ENCODE assay signal across 8 mouse cellular contexts in genomic region chr5:118614116-118614515, GRCm38 (mm10). TPM values are rescaled to one million over a fixed set of nuclear protein-coding genes. Genes with fewer than 3 reads are reported as not detected.
A peak's percentile ranks its signal among the peaks of the same experiment; 100 is the strongest.
DNase-seq lines count a peak whose midpoint lies in the region; ATAC-seq lines count a peak whose summit lies in the region.

No protein-coding gene starts in this region.

- peaks cover 39% of the 10 kb centered on the region for H3K4me1 ChIP-seq in forebrain, embryonic 14.5 days (ENCODE audit: control insufficient read depth, insufficient read depth, low read length)
- peaks cover 15% of the 10 kb centered on the region for H3K4me1 ChIP-seq in forebrain, embryonic 11.5 days (replicated peaks; ENCODE audit: control insufficient read depth, insufficient read depth, low read length)
- H3K4me1 ChIP-seq in intestine, embryonic 15.5 days (replicated peaks) = peaks cover 38% of the 10 kb centered on the region

- no peak overlapping the region for H3K9ac ChIP-seq in forebrain, embryonic 14.5 days (ENCODE audit: low read length)
- no peak overlapping the region for H3K9ac ChIP-seq in forebrain, embryonic 11.5 days (ENCODE audit: low read length)
- no peak overlapping the region for H3K9ac ChIP-seq in intestine, embryonic 15.5 days

- no peaks in the 10 kb centered on the region for H3K27me3 ChIP-seq in forebrain, embryonic 14.5 days (replicated peaks; ENCODE audit: control insufficient read depth, insufficient read depth, low read length)
- no peaks in the 10 kb centered on the region for H3K27me3 ChIP-seq in forebrain, embryonic 11.5 days (ENCODE audit: control insufficient read depth, insufficient read depth, low read length)
- no peaks in the 10 kb centered on the region for H3K27me3 ChIP-seq in intestine, embryonic 15.5 days (replicated peaks)

- H3K4me2 ChIP-seq in forebrain, embryonic 14.5 days (ENCODE audit: low read length) = no peak overlapping the region
- no peak overlapping the region for H3K4me2 ChIP-seq in forebrain, embryonic 11.5 days (ENCODE audit: low read depth, low read length, severe bottlenecking)
- H3K4me2 ChIP-seq in intestine, embryonic 15.5 days (replicated peaks) = no peak overlapping the region

- intact Hi-C loops in left cerebral cortex, postnatal 14 days (cut with DNase I) = no loop called here

- no peaks in the 10 kb centered on the region for H3K36me3 ChIP-seq in forebrain, embryonic 14.5 days (ENCODE audit: control insufficient read depth, insufficient read depth, low read length)
- H3K36me3 ChIP-seq in forebrain, embryonic 11.5 days (ENCODE audit: control insufficient read depth, insufficient read depth, low read length) = no peaks in the 10 kb centered on the region
- H3K36me3 ChIP-seq in intestine, embryonic 15.5 days = no peaks in the 10 kb centered on the region

- WGBS in forebrain, embryonic 14.5 days = 43% methylated on average over 8 of the region's 8 CpGs
- WGBS in forebrain, embryonic 11.5 days = 66% methylated on average over 8 of the region's 8 CpGs
- 35% methylated on average over 8 of the region's 8 CpGs for WGBS in intestine, embryonic 15.5 days

- 0 out of 2 replicates have a peak overlapping the region, but pooled peaks have one; percentile 18 for H3K27ac ChIP-seq in forebrain, embryonic 14.5 days (ENCODE audit: low read depth, low read length)
- no peak overlapping the region for H3K27ac ChIP-seq in forebrain, embryonic 11.5 days (ENCODE audit: low read depth, low read length)
- no peak overlapping the region for H3K27ac ChIP-seq in intestine, embryonic 15.5 days

- H3K9me3 ChIP-seq in forebrain, embryonic 14.5 days (replicated peaks; ENCODE audit: control insufficient read depth, low read length) = no peaks in the 10 kb centered on the region
- no peaks in the 10 kb centered on the region for H3K9me3 ChIP-seq in forebrain, embryonic 11.5 days (ENCODE audit: control insufficient read depth, low read length)
- H3K9me3 ChIP-seq in intestine, embryonic 15.5 days = no peaks in the 10 kb centered on the region

- no peak overlapping the region for H3K4me3 ChIP-seq in forebrain, embryonic 14.5 days (ENCODE audit: low read depth, low read length)
- H3K4me3 ChIP-seq in forebrain, embryonic 11.5 days (ENCODE audit: low read depth, low read length) = no peak overlapping the region
- no peak overlapping the region for H3K4me3 ChIP-seq in intestine, embryonic 15.5 days (replicated peaks)

- no peak for ATAC-seq in forebrain, embryonic 14.5 days
- ATAC-seq in forebrain, embryonic 11.5 days (replicated peaks; ENCODE audit: low FRiP score) = no peak
- ATAC-seq in intestine, embryonic 15.5 days = no peak

- peak; percentile 58 for DNase-seq in forebrain, embryonic 14.5 days (ENCODE audit: low spot score)
- no peak for DNase-seq in forebrain, embryonic 11.5 days (ENCODE audit: low spot score)
- DNase-seq in 3T3-L1 (ENCODE audit: low read depth, low spot score) = peak; percentile 63
- peak; percentile 67 for DNase-seq in cerebellum, adult 9-10 months
- DNase-seq in kidney, postnatal 25 days = peak; percentile 71 to 72
- no peak for DNase-seq in thymus, adult 18-20 months
- no peak for DNase-seq in left cerebral cortex, postnatal 14 days (ENCODE audit: low spot score in 2 of 2)

RNA-seq across cellular contexts. Expression of gene Med13l, which starts 53.6 kb away (rescaled TPM):
- 14.6 and 18.9 TPM in 2 replicates for polyA plus RNA-seq in forebrain, embryonic 14.5 days (2014; fragmentation: Nextera tagmentation; extraction: Ambion mirVana)
- polyA plus RNA-seq in forebrain, embryonic 11.5 days (2014; fragmentation: Nextera tagmentation; extraction: Ambion mirVana) = 15.1 and 15.5 TPM in 2 replicates
- polyA plus RNA-seq in intestine, embryonic 15.5 days (2015; fragmentation: Nextera tagmentation; extraction: Ambion mirVana) = 9.7 and 10.0 TPM in 2 replicates
- 10 to 100 TPM; 78.0 to 88.1 TPM for total RNA-seq in left cerebral cortex, postnatal 14 days (2021)

Comparison
In these comparisons a context has a peak if more than half of its experiments do, and no peak if none do; other contexts are left out.
1. DNase-seq: peak in forebrain, embryonic 14.5 days (single experiment), 3T3-L1 (single experiment), cerebellum, adult 9-10 months (single experiment) and kidney, postnatal 25 days (2 of 2); none in forebrain, embryonic 11.5 days (single experiment), thymus, adult 18-20 months (0 of 2) and left cerebral cortex, postnatal 14 days (0 of 2).